Mouse (Mus musculus) heart, adult 2 months (tissue): Measurements from ENCODE around the gene Pramel1.

Source experiments
- CTCF ChIP-seq: fragments of 200-600 bp; IDR thresholded peaks from 2 replicates; pipeline ENCODE4 v1.8.1; 2022; ENCODE audit warnings: antibody characterized with exemption, mild to moderate bottlenecking, moderate library complexity
- EP300 ChIP-seq: fragments of 200-500 bp; IDR thresholded peaks from 2 replicates; pipeline ENCODE4 v1.6.1; 2011; ENCODE audit warnings: low read depth, low read length, control low read depth; ENCODE audit not compliant: insufficient read depth

- TF ChIP-seq CTCF (no peak), EP300 (no peak)
Measured at GRCm38 (mm10) chr4:143379480-143379879, 14.7 kb upstream of the Pramel1 start.
